Mouse (Mus musculus) forebrain, postnatal 0 days (tissue): ENCODE data around the gene Chst5. TPM values are rescaled to one million over a fixed set of nuclear protein-coding genes. Genes with fewer than 3 reads are reported as not detected.
A peak's percentile ranks its signal among the peaks of the same experiment; 100 is the strongest.

ENCODE experiments used
- ATAC-seq: fragments of 200-750 bp; cut with Nextera tagmentation; 2 replicates; pipeline ENCODE4 v1.8.0; 2017; ENCODE audit warnings: mild to moderate bottlenecking, moderate library complexity
- DNase-seq: peaks from one replicate; pipeline ENCODE4 v3.0.0-alpha.2; 2015
- H3K27ac ChIP-seq: fragments of 300-500 bp; sonication (generic); 2 replicates; pipeline ENCODE4 v1.5.1; 2014; ENCODE audit warnings: low read depth, mild to moderate bottlenecking, antibody characterized with exemption, low read length, moderate library complexity, mixed read lengths
- H3K27me3 ChIP-seq: fragments of 300-500 bp; sonication (generic); 2 replicates; pipeline ENCODE4 v1.6.1; 2014; ENCODE audit warnings: mild to moderate bottlenecking, low read length, mixed read lengths; ENCODE audit not compliant: insufficient read depth
- H3K36me3 ChIP-seq: fragments of 300-500 bp; sonication (generic); 2 replicates; pipeline ENCODE4 v1.6.1; 2014; ENCODE audit warnings: mild to moderate bottlenecking, moderate library complexity; ENCODE audit not compliant: insufficient read depth
- H3K4me1 ChIP-seq: fragments of 300-500 bp; sonication (generic); 2 replicates; pipeline ENCODE4 v1.6.1; 2014; ENCODE audit warnings: antibody characterized with exemption; ENCODE audit not compliant: insufficient read depth
- H3K4me2 ChIP-seq: fragments of 300-500 bp; sonication (generic); 2 replicates; pipeline ENCODE4 v1.6.1; 2014; ENCODE audit warnings: low read depth, mild to moderate bottlenecking, moderate library complexity
- H3K4me3 ChIP-seq: fragments of 300-500 bp; sonication (generic); 2 replicates; pipeline ENCODE4 v1.5.1; 2014; ENCODE audit warnings: low read depth, low read length, mixed read lengths
- H3K9ac ChIP-seq: fragments of 300-500 bp; sonication (generic); 2 replicates; pipeline ENCODE4 v1.6.1; 2014; ENCODE audit warnings: mild to moderate bottlenecking
- H3K9me3 ChIP-seq: fragments of 300-500 bp; sonication (generic); 2 replicates; pipeline ENCODE4 v1.6.1; 2016; ENCODE audit warnings: low read length
- CTCF ChIP-seq: sonication (generic); IDR thresholded peaks from 2 replicates; pipeline ENCODE4 v1.5.1; 2016; ENCODE audit warnings: antibody characterized with exemption, control low read depth, low read depth
- WGBS: fragments of 180-500 bp; shearing (Covaris S2); extraction: QIAGEN DNeasy Blood & Tissue Kit; methylation state at CpG from one replicate; pipeline ENCODE4 v1.1.7; 2014; 5-methylcytosine and 5-hydroxymethylcytosine counted together
- polyA plus RNA-seq: library from polyadenylated mRNA; unstranded; fragments of >200 nt; fragmentation: Nextera tagmentation; extraction: Ambion mirVana; gene quantifications from 2 replicates; pipeline ENCODE4 v1.2.1, GENCODE M21; 2015
- total RNA-seq: library from RNA; depleted of rRNA; stranded (reverse); fragments of >200 nt; gene quantifications from 2 replicates; pipeline ENCODE4 v1.2.3, GENCODE M21; 2014; rRNA removed

The Chst5 gene
- total RNA-seq (1.5 and 3.7 TPM in 2 replicates), polyA plus RNA-seq (1.8 and 2.6 TPM in 2 replicates)

DNA sequence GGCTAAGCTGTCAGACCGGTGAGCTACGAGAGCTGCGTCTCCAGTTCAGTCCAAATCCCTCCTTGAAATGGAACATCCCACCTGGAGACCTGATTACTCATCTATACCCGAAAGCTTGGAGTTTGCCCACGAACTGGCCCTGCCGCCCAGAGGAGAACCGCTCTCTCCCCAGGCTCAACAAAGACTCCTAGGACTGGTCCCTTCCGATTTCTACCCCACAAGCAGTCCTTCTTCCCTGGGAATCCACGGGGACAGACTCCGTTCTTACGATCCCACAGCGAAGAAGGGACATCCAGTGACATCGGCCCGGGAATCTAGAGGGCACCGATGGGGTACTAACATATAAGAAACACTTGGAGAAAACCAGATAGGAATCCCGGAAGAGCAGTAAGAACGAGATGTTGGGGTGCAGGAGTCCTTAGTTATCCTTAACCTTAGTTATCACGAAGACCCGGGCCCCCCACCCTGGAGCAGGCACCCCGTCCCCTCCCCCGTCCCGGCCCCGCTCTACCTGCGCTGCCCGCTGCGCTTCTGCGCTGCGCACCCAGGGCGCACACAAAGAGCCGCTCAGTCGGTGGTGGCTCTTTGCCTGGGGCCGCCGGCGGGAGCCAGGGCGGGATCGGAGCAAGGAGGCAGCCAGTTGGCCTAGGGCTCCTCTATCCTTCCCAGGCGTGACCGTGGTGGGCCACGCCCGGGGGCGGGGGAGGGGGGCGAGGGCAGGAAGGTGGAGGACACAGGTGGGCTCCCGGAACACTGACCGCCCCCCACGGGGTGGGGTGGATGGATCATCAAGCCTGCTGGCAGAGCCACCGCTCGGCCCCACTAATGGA is at the start of gene Chst5:
Gene Chst5, minus strand, starts transcription at position 827 of the 830 bp plus-strand sequence.
- Histone ChIP-seq H3K27me3 (no peaks in the 10 kb centered on the region), H3K9ac (peak within 1 kb of the TSS; percentile 63), H3K27ac (no peak within 1 kb of the TSS), H3K4me3 (peak within 1 kb of the TSS; percentile 45), H3K4me1 (peaks cover 26% of the 10 kb centered on the region; the same call in 1 of the 2 replicates), H3K4me2 (peak within 1 kb of the TSS; percentile 93), H3K36me3 (0 out of 2 replicates have a peak, but pooled peaks cover 5% of the 10 kb centered on the region), H3K9me3 (no peaks in the 10 kb centered on the region)
- 5% methylated on average over 47 of the region's 47 CpGs for WGBS
- peak; percentile 44; the same call in 1 of the 2 replicates for ATAC-seq
- DNase-seq: peak; percentile 55
- TF ChIP-seq CTCF: no peak

DNA sequence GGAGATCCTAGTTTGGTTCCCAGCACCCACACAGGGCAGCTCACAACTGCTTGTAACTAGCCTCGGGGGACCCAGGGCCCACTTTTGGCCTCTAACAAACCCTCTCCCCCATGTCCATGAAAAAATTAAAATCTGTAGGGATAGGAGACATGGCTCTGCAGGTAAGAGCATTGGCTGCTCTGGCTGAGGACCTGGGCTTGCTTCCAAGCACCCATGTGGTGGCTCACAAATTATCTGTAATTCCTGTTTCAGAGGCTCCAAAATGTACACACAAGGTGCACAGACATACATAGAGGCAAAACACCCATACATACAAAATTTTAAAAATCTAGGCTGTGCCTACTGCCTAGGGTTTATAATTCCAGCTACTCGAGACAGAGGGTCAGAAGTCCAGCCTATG is 47.0 kb upstream of the Chst5 start:
- no peaks in the 10 kb centered on the region for H3K9me3 ChIP-seq
- H3K9ac ChIP-seq: no peak overlapping the region
- H3K36me3 ChIP-seq: peaks cover 31% of the 10 kb centered on the region
- 95% methylated on average over 2 of the region's 2 CpGs for WGBS
- no peak overlapping the region for H3K4me3 ChIP-seq
- H3K4me2 ChIP-seq: no peak overlapping the region
- ATAC-seq (no peak), DNase-seq (no peak)
- no peak overlapping the region for H3K27ac ChIP-seq
- no peaks in the 10 kb centered on the region for H3K27me3 ChIP-seq
- no peak for TF ChIP-seq CTCF
- no peaks in the 10 kb centered on the region for H3K4me1 ChIP-seq

DNA sequence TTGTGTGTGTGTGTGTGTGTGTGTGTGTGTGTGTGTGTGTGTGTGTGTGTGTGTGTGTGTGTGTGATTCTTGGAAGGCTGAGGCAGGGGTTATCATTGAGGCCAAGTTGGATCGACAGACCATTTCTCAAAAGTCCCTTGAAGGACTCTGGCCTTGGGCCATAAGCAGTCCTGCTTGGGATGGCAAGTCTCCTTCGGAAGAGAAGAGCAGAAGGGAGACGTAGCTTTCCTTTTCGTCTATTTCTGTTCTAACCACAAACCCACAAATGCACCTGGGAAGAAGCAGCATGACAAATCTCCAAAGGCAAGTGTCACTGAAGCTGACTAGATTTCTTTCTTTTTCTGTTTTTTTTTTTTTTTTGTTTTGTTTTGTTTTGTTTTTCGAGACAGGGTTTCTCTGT is 45.6 kb upstream of the Chst5 start:
- H3K9ac ChIP-seq: no peak overlapping the region
- DNase-seq: no peak
- ATAC-seq: no peak
- 97% methylated on average over 5 of the region's 5 CpGs for WGBS
- no peak for TF ChIP-seq CTCF
- no peak overlapping the region for H3K4me2 ChIP-seq
- peaks cover 38% of the 10 kb centered on the region for H3K36me3 ChIP-seq
- no peaks in the 10 kb centered on the region for H3K9me3 ChIP-seq
- no peaks in the 10 kb centered on the region for H3K27me3 ChIP-seq
- H3K27ac ChIP-seq: no peak overlapping the region
- no peaks in the 10 kb centered on the region for H3K4me1 ChIP-seq
- H3K4me3 ChIP-seq: no peak overlapping the region

GRCm38 (mm10) chr8:111954844-111955594 is 44.8 kb upstream of the Chst5 start:
- Histone ChIP-seq H3K27me3 (no peaks in the 10 kb centered on the region), H3K4me1 (no peaks in the 10 kb centered on the region), H3K4me3 (no peak overlapping the region), H3K9me3 (no peaks in the 10 kb centered on the region), H3K4me2 (no peak overlapping the region), H3K9ac (no peak overlapping the region), H3K27ac (no peak overlapping the region), H3K36me3 (peaks cover 38% of the 10 kb centered on the region)
- DNase-seq (no peak), ATAC-seq (no peak)
- TF ChIP-seq CTCF: no peak
- WGBS: 90% methylated on average over 4 of the region's 4 CpGs

GRCm38 (mm10) chr8:111951936-111952335 is 41.7 kb upstream of the Chst5 start:
- 92% methylated on average over 5 of the region's 5 CpGs for WGBS
- H3K4me2 ChIP-seq: no peak overlapping the region
- peaks cover 59% of the 10 kb centered on the region for H3K36me3 ChIP-seq
- no peaks in the 10 kb centered on the region for H3K27me3 ChIP-seq
- H3K4me3 ChIP-seq: no peak overlapping the region
- H3K9ac ChIP-seq: no peak overlapping the region
- no peaks in the 10 kb centered on the region for H3K9me3 ChIP-seq
- no peak for ATAC-seq
- H3K4me1 ChIP-seq: no peaks in the 10 kb centered on the region
- TF ChIP-seq CTCF: no peak
- no peak for DNase-seq
- no peak overlapping the region for H3K27ac ChIP-seq

GRCm38 (mm10) chr8:111951317-111951716 is 41.1 kb upstream of the Chst5 start:
- TF ChIP-seq CTCF: no peak
- Histone ChIP-seq H3K4me1 (no peaks in the 10 kb centered on the region), H3K4me3 (no peak overlapping the region), H3K27me3 (no peaks in the 10 kb centered on the region), H3K9me3 (no peaks in the 10 kb centered on the region), H3K4me2 (no peak overlapping the region), H3K36me3 (peaks cover 59% of the 10 kb centered on the region), H3K27ac (no peak overlapping the region), H3K9ac (no peak overlapping the region)
- no peak for ATAC-seq
- DNase-seq: no peak
- WGBS: 96% methylated on average over 7 of the region's 7 CpGs

DNA sequence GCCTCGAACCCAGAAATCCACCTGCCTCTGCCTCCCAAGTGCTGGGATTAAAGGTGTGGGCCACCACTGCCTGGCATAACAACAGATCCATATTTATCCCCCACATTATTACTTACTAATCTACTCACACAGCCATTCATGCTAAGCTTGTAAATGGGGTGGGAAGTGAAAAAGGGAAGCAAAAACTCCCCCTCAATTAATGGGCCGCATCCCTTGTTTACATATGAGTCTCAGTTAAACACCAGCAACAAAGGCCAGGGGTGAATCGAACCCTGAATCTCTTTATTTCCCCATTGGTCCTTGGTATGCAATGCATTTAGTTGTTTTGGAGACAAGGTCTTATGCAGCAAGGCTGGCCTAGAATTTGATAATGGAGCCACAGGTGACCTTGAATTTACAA is 40.6 kb upstream of the Chst5 start:
- Histone ChIP-seq H3K9ac (no peak overlapping the region), H3K27ac (no peak overlapping the region), H3K36me3 (peaks cover 62% of the 10 kb centered on the region), H3K4me2 (no peak overlapping the region), H3K27me3 (no peaks in the 10 kb centered on the region), H3K4me1 (no peaks in the 10 kb centered on the region), H3K9me3 (no peaks in the 10 kb centered on the region), H3K4me3 (no peak overlapping the region)
- no peak for TF ChIP-seq CTCF
- ATAC-seq (no peak), DNase-seq (no peak)
- WGBS: 87% methylated on average over 3 of the region's 3 CpGs
